16 mouse cellular contexts compared by ENCODE assay signal in the genomic region with DNA sequence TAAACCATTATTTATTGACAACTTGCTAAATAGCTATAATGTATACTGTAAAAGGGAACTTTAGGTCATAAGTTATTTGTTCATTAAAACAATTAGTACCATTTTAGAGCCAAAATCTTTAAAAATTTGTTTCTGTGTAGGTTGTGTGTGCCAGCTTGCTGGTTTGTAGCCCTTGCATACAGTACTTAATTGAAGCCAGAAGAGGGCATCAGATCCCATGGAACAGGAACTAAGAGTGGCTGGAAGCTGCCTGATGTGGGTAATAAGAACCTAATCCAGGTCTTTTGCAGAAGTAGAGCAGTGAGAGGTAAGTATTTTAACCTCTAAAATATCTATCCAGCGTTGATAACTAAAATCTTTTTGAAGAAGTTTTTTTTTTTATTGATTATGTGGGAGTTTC.
DNase-seq lines count a peak whose midpoint lies in the region; ATAC-seq and TF ChIP-seq lines count a peak whose summit lies in the region.
"Had no signal": no experiment of that assay in that cellular context is flagged by ENCODE, and none has a peak within 500 bp of the region (broad histone marks: within the 10 kb centered on the region; RNA-seq: fewer than 3 reads in every experiment).

No protein-coding gene starts in this region.

- WGBS in kidney, embryonic 14.5 days: 67% methylated on average over 1 of the region's 1 CpGs

- H3K27ac ChIP-seq in kidney, embryonic 14.5 days (ENCODE audit: low read depth, low read length): no peak overlapping the region
- H3K27ac ChIP-seq: embryonic facial prominence, embryonic 15.5 days; hindbrain, embryonic 13.5 days; kidney, embryonic 15.5 days; midbrain, embryonic 10.5 days; neural tube, embryonic 15.5 days had no signal

- in situ Hi-C loops in Patski (cut with MboI; ENCODE audit: low pct_unique_long_range_greater_than_20kb): no loop called here

- POLR2A ChIA-PET in Patski (lab: Charles Lee): no interaction called here

- H3K9me3 ChIP-seq in kidney, embryonic 14.5 days (ENCODE audit: control insufficient read depth, low read length): no peaks in the 10 kb centered on the region
- H3K9me3 ChIP-seq: embryonic facial prominence, embryonic 15.5 days; hindbrain, embryonic 13.5 days; kidney, embryonic 15.5 days; midbrain, embryonic 10.5 days; neural tube, embryonic 15.5 days had no signal

- H3K4me2 ChIP-seq in kidney, embryonic 14.5 days (replicated peaks; ENCODE audit: low read depth, low read length): no peak overlapping the region
- H3K4me2 ChIP-seq: embryonic facial prominence, embryonic 15.5 days; hindbrain, embryonic 13.5 days; kidney, embryonic 15.5 days; liver, embryonic 11.5 days; neural tube, embryonic 15.5 days had no signal

- peak; percentile 62 for TF ChIP-seq CTCF in Patski (IDR thresholded peaks at IDR 0.05)

- DNase-seq in kidney, adult 9 months: peak; percentile 9
- DNase-seq in 3T3-L1 (ENCODE audit: low read depth, low spot score) (peak; percentile 19), 416B (ENCODE audit: low read depth) (peak; percentile 39), Patski (ENCODE audit: low read depth, low spot score) (no peak)
- DNase-seq in right cerebral cortex, adult 2 months (ENCODE audit: low spot score in 2 of 2): no peak
- DNase-seq: cerebellum, adult 11-12 months; layer of hippocampus, adult 9-11 months; thymus, adult 2 months had no signal

- H3K4me3 ChIP-seq in kidney, embryonic 14.5 days (ENCODE audit: low read length): no peak overlapping the region
- H3K4me3 ChIP-seq: embryonic facial prominence, embryonic 15.5 days; hindbrain, embryonic 13.5 days; kidney, embryonic 15.5 days; midbrain, embryonic 10.5 days; neural tube, embryonic 15.5 days had no signal

- no peak overlapping the region for H3K9ac ChIP-seq in kidney, embryonic 14.5 days (ENCODE audit: low read depth, low read length)
- H3K9ac ChIP-seq: embryonic facial prominence, embryonic 15.5 days; hindbrain, embryonic 13.5 days; kidney, embryonic 15.5 days; neural tube, embryonic 15.5 days had no signal

- H3K27me3 ChIP-seq in kidney, embryonic 14.5 days (ENCODE audit: control insufficient read depth, insufficient read depth, low read length): no peaks in the 10 kb centered on the region
- peaks cover 7% of the 10 kb centered on the region for H3K27me3 ChIP-seq in Patski
- H3K27me3 ChIP-seq: embryonic facial prominence, embryonic 15.5 days; hindbrain, embryonic 13.5 days; kidney, embryonic 15.5 days; neural tube, embryonic 15.5 days had no signal

- H3K4me1 ChIP-seq in kidney, embryonic 14.5 days (ENCODE audit: control insufficient read depth, insufficient read depth, low read length): no peaks in the 10 kb centered on the region
- H3K4me1 ChIP-seq: embryonic facial prominence, embryonic 15.5 days; hindbrain, embryonic 13.5 days; kidney, embryonic 15.5 days; midbrain, embryonic 10.5 days; neural tube, embryonic 15.5 days had no signal

- H3K36me3 ChIP-seq in kidney, embryonic 14.5 days (ENCODE audit: control insufficient read depth, insufficient read depth, low read length): no peaks in the 10 kb centered on the region
- H3K36me3 ChIP-seq: embryonic facial prominence, embryonic 15.5 days; hindbrain, embryonic 13.5 days; kidney, embryonic 15.5 days; midbrain, embryonic 10.5 days; neural tube, embryonic 15.5 days had no signal

- no peak for ATAC-seq in kidney, embryonic 14.5 days (ENCODE audit: low FRiP score, low TSS enrichment)
- ATAC-seq in Patski: no peak
- ATAC-seq in cerebellum, adult (ENCODE audit: insufficient number of reproducible peaks, low FRiP score, low TSS enrichment): no peak

- CTCF ChIA-PET in Patski (lab: Charles Lee): interaction anchor here (0.7 to 2.0 kb wide), 2 partner anchors 155 to 206 kb away, joined by 3 to 9 read pairs; a partner anchor contains a TSS

Comparison
In these comparisons a context has a peak if more than half of its experiments do, and no peak if none do; other contexts are left out.
1. DNase-seq: peak in kidney, adult 9 months (single experiment), 3T3-L1 (single experiment) and 416B (single experiment); none in Patski (single experiment) and right cerebral cortex, adult 2 months (0 of 2).